Mouse (Mus musculus): Measurements from ENCODE around the gene Foxc2. TPM values are rescaled to one million over a fixed set of nuclear protein-coding genes. Genes with fewer than 3 reads are reported as not detected.

Gene Foxc2
- polyA plus RNA-seq, 1 experiment from 2014 or later: 4.2 TPM

DNA sequence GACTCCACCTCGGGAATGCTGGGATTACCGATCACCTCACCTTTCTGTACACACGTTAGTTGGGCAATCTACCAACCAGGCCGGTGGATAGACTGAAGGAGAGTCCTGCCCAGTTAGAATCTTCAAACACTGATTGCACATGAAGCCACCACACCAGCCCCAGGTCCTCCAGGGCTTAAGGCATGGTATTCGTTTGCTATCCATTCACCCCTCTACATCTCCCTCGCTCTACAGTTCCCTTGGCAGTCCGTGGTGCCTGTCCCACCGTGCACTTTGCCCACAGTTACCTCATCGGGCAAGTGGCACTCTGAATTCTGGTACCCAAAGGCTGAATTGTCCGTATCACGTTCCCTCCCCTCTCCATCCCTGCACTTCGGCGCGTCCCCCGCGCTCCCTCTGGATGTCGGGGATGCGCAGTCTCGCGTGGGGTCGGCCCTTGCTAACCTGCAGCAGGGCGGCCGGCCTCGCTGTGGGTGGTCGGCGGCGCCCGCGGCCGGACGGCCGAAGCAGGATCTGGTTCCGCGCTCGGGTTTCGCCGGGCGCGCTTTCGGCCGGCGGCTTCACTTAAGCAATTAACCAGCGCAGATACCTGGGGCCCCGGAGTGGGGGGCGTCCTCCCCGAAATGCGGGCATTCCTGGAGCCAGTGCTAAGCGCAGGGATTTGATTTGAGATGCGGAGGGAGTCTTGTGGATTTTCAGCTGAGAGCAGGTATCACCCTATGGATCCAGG lies 35.4 kb upstream of the Foxc2 start:
- Histone ChIP-seq H3K4me3 (no peak overlapping the region), H3K4me1 (peaks cover 26% of the 10 kb centered on the region), H3K36me3 (replicated peaks) (no peaks in the 10 kb centered on the region), H3K27ac (no peak overlapping the region), H3K9me3 (no peaks in the 10 kb centered on the region), H3K9ac (no peak overlapping the region), H3K4me2 (no peak overlapping the region), H3K27me3 (replicated peaks) (peaks cover 99% of the 10 kb centered on the region)
- ATAC-seq (replicated peaks): no peak
- under 1% methylated on average over 49 of the region's 49 CpGs for WGBS

DNA sequence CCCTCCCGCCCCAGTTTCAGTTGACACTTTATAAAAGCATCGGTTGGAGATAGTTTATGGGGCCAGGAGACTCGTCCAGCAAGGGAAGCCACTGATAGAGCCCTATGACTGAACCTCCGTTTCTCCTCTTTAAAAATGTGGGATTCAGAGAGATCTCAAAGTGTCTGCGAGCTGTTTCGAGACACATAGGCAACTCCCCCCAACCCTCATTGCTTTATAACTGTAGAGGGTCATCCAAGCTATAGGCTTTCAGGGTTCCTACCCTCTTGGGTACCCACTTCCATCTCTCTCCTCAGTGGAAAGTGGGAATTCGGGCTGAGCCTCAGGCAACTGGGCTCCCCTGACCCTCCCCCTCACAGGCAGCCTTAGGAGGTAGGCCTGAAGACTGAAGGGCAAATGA lies 34.6 kb upstream of the Foxc2 start:
- no peak for ATAC-seq (replicated peaks)
- WGBS: 2% methylated on average over 7 of the region's 7 CpGs
- no peaks in the 10 kb centered on the region for H3K36me3 ChIP-seq (replicated peaks)
- H3K9me3 ChIP-seq: no peaks in the 10 kb centered on the region
- H3K4me3 ChIP-seq: no peak overlapping the region
- peaks cover 26% of the 10 kb centered on the region for H3K4me1 ChIP-seq
- H3K27ac ChIP-seq: no peak overlapping the region
- no peak overlapping the region for H3K4me2 ChIP-seq
- H3K9ac ChIP-seq: no peak overlapping the region
- H3K27me3 ChIP-seq (replicated peaks): peaks cover 99% of the 10 kb centered on the region

DNA sequence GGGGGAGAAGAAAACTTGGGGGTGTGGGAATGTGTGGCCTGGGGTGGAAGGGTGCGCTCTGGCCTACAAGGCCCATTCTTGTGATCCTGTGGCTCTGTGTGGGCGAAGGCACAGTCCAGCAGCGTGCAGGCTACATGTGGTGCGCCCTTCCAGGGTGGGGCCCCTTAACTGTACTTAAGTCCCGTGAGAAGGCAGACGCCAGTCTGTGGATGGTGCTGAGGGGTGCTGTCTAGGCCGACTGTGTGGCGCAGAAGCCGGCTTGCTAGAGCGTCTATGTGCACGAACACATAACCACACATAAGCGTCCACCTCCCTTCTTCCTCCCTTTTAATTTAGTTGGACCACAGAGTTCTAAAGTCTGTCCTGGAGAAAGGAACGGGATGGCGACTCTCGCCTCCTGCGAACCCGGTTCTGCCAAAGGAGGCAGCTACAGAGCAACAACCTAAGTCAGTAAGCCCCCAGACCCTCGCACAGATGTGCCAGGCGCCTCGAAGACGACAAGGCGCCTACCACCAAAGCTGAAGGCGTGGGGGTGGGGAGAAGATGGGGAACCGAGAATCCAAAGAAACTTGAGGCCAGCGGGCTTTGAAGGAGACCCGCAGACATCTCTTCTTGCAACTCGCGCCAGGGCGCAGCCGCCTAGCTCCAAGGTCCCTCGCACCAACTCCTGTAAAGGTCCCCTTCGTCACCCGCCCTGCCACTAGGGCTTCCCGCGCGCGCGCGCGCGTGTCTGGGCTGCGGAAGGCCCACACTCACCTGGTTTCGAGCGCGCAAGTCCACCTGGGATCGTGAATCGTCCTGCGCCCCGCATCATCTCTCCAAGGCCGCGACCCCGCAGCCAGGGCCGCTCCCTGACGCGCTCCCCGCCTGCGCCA lies 33.5 kb upstream of the Foxc2 start:
- H3K9me3 ChIP-seq: no peaks in the 10 kb centered on the region
- no peak overlapping the region for H3K9ac ChIP-seq
- H3K4me2 ChIP-seq: peak overlapping the region; percentile 59
- H3K27me3 ChIP-seq (replicated peaks): peaks cover 98% of the 10 kb centered on the region
- peaks cover 26% of the 10 kb centered on the region for H3K4me1 ChIP-seq
- no peak for ATAC-seq (replicated peaks)
- H3K36me3 ChIP-seq (replicated peaks): no peaks in the 10 kb centered on the region
- under 1% methylated on average over 57 of the region's 57 CpGs for WGBS
- H3K27ac ChIP-seq: no peak overlapping the region
- peak overlapping the region; percentile 32 for H3K4me3 ChIP-seq

DNA sequence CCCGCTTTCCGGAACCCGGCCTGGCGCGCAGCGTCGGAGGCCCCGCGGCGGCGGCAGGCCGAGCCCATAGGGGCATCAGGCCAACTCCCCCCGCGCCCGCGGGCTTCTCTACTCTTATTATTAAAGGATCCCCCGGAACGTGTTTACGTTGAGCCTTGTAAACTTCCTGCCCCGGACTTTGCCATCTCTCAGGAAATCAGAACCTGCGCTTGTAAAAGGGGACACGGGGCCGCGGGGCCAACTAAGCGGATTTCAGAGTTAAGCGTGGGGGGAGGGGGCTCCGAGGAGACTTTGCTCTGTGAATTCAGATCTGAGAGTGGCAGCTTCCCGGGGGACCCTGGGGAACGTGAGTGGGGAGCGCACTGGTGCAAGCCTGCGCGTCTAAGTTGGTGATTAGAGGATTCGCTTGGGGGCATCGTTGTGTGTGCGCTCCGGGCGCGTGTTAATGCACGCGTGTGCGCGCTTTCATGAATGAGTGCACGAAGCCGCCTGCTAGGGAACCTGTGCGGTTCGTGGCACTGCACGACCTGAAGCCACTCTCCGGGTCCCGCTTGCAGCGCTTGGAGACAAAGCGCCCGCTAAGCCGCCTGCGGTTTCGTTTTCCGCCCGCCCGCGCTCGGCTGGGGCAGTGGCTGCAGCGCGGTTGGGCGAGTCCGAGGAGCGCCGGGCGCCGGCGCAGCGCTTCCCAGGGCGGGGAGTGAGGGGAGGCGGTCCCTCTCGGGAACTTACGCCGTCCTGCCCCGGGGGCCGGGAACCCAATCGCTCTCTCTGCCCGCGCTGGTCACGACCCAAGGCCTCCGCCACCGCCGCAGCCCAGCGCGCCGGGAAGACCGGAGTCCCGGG lies 32.7 kb upstream of the Foxc2 start:
- Histone ChIP-seq H3K4me3 (peak overlapping the region; percentile 32), H3K9me3 (no peaks in the 10 kb centered on the region), H3K9ac (no peak overlapping the region), H3K27ac (no peak overlapping the region), H3K4me1 (peaks cover 26% of the 10 kb centered on the region), H3K36me3 (replicated peaks) (no peaks in the 10 kb centered on the region), H3K4me2 (peak overlapping the region; percentile 59), H3K27me3 (replicated peaks) (peaks cover 96% of the 10 kb centered on the region)
- under 1% methylated on average over 89 of the region's 89 CpGs for WGBS
- ATAC-seq (replicated peaks): no peak

DNA sequence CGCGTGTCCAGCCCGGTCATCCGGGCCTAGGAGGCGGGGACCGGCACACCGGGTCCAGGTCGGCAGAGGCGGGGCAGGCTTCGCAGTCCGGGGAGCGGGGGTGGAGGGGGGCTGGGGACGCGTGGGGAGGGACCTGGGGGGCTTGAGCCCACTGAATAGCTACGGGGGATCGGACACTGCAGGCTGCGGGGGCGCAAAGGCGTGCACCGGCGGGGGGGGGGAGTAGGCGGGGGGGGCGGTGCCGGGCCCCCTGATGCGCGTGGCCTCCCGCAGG lies 32.1 kb upstream of the Foxc2 start:
- no peaks in the 10 kb centered on the region for H3K9me3 ChIP-seq
- no peak overlapping the region for H3K27ac ChIP-seq
- no peaks in the 10 kb centered on the region for H3K36me3 ChIP-seq (replicated peaks)
- 0% methylated on average over 8 of the region's 27 CpGs for WGBS
- ATAC-seq (replicated peaks): no peak
- no peak overlapping the region for H3K9ac ChIP-seq
- peaks cover 26% of the 10 kb centered on the region for H3K4me1 ChIP-seq
- peak overlapping the region; percentile 59 for H3K4me2 ChIP-seq
- H3K27me3 ChIP-seq (replicated peaks): peaks cover 96% of the 10 kb centered on the region
- H3K4me3 ChIP-seq: peak overlapping the region; percentile 32

DNA sequence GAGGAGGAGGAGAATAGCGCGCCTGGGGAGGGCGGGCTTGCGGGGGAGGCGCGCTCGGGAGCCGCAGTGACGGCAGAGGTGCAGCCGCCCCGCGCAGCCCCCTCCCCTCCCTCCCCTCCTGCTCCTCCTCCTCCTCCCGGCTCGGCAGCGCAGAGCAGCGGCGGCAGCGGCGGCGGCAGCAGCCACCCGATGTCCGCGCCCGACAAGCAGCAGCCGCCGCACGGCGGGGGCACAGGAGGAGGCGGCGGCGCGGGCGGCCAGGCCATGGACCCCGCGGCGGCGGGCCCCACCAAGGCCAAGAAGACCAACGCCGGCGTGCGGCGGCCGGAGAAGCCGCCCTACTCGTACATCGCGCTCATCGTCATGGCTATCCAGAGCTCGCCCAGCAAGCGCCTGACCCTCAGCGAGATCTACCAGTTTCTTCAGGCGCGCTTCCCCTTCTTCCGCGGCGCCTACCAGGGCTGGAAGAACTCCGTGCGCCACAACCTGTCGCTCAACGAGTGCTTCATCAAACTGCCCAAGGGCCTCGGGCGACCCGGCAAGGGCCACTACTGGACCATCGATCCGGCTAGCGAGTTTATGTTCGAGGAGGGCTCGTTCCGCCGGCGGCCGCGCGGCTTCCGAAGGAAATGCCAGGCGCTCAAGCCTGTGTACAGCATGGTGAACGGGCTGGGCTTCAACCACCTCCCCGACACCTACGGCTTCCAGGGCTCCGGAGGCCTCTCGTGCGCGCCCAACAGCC lies 31.6 kb upstream of the Foxc2 start, which contains the start of gene Foxf1:
Gene Foxf1, plus strand, starts transcription at position 177 of the 742 bp plus-strand sequence.
- peak within 1 kb of the TSS; percentile 59 for H3K4me2 ChIP-seq
- peak within 1 kb of the TSS; percentile 32 for H3K4me3 ChIP-seq
- H3K36me3 ChIP-seq (replicated peaks): no peaks in the 10 kb centered on the region
- no peaks in the 10 kb centered on the region for H3K9me3 ChIP-seq
- under 1% methylated on average over 62 of the region's 83 CpGs for WGBS
- H3K27me3 ChIP-seq (replicated peaks): peaks cover 96% of the 10 kb centered on the region
- no peak within 1 kb of the TSS for H3K27ac ChIP-seq
- peaks cover 26% of the 10 kb centered on the region for H3K4me1 ChIP-seq
- no peak within 1 kb of the TSS for H3K9ac ChIP-seq
- ATAC-seq (replicated peaks): no peak

DNA sequence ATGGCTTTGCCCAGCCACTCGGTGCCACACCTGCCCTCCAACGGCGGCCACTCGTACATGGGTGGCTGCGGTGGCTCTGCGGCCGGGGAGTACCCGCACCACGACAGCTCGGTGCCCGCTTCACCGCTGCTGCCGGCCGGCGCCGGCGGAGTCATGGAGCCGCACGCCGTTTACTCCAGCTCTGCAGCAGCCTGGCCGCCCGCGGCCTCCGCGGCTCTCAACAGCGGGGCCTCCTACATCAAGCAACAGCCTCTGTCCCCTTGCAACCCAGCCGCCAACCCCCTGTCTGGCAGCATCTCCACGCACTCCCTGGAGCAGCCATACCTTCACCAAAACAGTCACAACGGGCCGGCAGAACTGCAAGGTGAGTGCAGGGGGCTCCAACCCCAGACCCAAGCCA lies 31.0 kb upstream of the Foxc2 start:
- ATAC-seq (replicated peaks): no peak
- H3K9me3 ChIP-seq: no peaks in the 10 kb centered on the region
- no peak overlapping the region for H3K9ac ChIP-seq
- peaks cover 26% of the 10 kb centered on the region for H3K4me1 ChIP-seq
- peak overlapping the region; percentile 59 for H3K4me2 ChIP-seq
- 1% methylated on average over 30 of the region's 30 CpGs for WGBS
- peaks cover 96% of the 10 kb centered on the region for H3K27me3 ChIP-seq (replicated peaks)
- no peak overlapping the region for H3K27ac ChIP-seq
- peak overlapping the region; percentile 32 for H3K4me3 ChIP-seq
- H3K36me3 ChIP-seq (replicated peaks): no peaks in the 10 kb centered on the region

DNA sequence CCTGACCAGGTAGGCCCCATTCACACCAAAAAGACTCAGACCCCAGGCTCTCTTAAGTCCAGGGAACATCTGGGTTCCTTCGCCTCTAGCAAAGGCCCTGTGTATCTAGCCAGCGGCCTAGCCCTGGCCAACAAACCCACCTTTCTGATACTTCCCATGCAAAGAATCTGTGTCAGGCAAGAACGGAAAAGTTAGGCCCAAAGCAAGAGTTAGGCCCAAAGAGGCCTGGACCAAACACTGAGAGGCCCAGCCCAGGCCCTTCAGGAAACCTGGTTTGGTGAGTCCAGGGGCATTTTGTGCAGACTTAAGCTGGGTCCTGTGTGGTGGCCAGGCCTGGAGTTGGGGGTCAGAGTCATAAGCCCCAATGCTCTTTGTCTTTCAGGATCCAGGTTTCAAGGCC lies 30.4 kb upstream of the Foxc2 start:
- no peak overlapping the region for H3K27ac ChIP-seq
- H3K4me3 ChIP-seq: no peak overlapping the region
- H3K36me3 ChIP-seq (replicated peaks): no peaks in the 10 kb centered on the region
- H3K9me3 ChIP-seq: no peaks in the 10 kb centered on the region
- H3K27me3 ChIP-seq (replicated peaks): peaks cover 96% of the 10 kb centered on the region
- WGBS: 30% methylated on average over 3 of the region's 3 CpGs
- H3K9ac ChIP-seq: no peak overlapping the region
- H3K4me2 ChIP-seq: 0 out of 2 replicates have a peak overlapping the region, but pooled peaks have one; percentile 59
- peaks cover 26% of the 10 kb centered on the region for H3K4me1 ChIP-seq
- ATAC-seq (replicated peaks): no peak

DNA sequence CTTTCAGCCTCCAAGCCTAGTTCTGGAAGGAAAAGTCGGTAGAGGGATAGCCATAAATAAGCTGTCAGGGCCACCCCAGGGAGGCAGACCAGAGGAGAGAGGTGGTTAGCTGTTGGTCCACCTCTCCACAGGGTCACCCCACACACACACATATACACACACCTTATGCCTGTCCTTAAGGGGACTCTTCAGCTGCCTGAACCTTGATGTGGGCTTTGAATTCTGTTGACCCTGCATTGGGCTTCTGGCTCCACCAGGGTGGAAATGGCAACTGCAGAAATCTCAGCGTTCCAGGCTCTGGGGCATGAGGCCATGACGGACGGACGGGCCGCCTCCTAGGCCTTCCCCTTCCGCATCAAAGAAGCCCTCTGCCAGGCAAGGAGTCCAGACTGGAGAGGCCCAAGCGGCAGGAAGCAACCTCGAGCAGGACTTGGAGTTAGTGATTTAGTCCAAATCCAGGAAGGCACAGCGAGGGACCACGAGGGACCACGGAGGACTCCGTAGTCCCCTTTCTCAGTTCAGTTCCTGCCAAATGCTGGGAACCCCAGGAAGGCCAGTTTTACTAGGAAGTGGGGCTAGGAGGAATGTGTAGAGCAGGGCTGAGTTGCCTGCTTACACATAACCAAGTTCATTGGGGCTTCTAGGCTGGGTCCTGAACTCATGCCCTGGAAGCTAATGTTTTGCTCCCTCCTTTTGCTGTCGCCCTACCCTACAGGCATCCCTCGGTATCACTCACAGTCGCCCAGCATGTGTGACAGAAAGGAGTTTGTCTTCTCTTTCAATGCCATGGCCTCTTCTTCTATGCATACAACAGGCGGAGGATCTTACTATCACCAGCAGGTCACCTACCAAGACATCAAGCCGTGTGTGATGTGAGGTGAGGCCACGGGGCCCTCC lies 29.7 kb upstream of the Foxc2 start:
- no peak overlapping the region for H3K27ac ChIP-seq
- 8% methylated on average over 19 of the region's 19 CpGs for WGBS
- H3K9me3 ChIP-seq: no peaks in the 10 kb centered on the region
- ATAC-seq (replicated peaks): no peak
- no peak overlapping the region for H3K9ac ChIP-seq
- H3K4me1 ChIP-seq: peaks cover 26% of the 10 kb centered on the region
- H3K4me2 ChIP-seq: no peak overlapping the region
- no peaks in the 10 kb centered on the region for H3K36me3 ChIP-seq (replicated peaks)
- no peak overlapping the region for H3K4me3 ChIP-seq
- H3K27me3 ChIP-seq (replicated peaks): peaks cover 96% of the 10 kb centered on the region

DNA sequence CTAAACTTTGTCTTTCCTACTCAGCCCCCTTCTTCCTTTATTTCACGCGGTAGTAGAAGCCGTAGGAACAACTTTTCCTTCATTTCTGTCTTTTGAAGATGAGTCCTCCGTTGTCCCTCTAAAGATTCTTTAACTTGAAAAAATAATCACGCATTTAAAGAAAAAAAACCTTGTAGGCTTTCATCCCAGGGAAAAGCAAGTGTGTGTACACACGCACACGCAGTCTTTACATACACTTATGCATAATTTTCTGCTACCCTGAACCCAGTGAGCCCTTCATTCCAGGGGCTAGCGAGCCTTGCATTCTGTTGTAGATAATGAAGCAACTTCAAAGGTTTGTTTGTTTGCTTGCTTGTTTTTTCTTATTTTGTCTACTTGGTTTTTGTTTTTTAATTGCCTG lies 27.7 kb upstream of the Foxc2 start:
- ATAC-seq (replicated peaks): no peak

More for the DNA sequence above, 27.7 kb upstream of the Foxc2 start:
- peaks cover 96% of the 10 kb centered on the region for H3K27me3 ChIP-seq (replicated peaks)
- H3K36me3 ChIP-seq (replicated peaks): no peaks in the 10 kb centered on the region
- no peak overlapping the region for H3K4me3 ChIP-seq
- H3K9me3 ChIP-seq: no peaks in the 10 kb centered on the region
- H3K4me2 ChIP-seq: no peak overlapping the region
- WGBS: 3% methylated on average over 8 of the region's 8 CpGs
- H3K4me1 ChIP-seq: peaks cover 19% of the 10 kb centered on the region
- no peak overlapping the region for H3K27ac ChIP-seq
- no peak overlapping the region for H3K9ac ChIP-seq
